Mouse (Mus musculus): ENCODE measurements around the gene Anks1.

The Anks1 gene

GRCm38 (mm10) chr17:27908888-27909621 lies at the start of gene Anks1:
Gene Anks1 (plus strand): TSS chr17:27909306.
- in situ Hi-C loops (cut with MboI, MseI) = loop anchor here (5.0 kb wide), 1 partner anchor 67 kb away; no protein-coding TSS in a partner anchor

DNA sequence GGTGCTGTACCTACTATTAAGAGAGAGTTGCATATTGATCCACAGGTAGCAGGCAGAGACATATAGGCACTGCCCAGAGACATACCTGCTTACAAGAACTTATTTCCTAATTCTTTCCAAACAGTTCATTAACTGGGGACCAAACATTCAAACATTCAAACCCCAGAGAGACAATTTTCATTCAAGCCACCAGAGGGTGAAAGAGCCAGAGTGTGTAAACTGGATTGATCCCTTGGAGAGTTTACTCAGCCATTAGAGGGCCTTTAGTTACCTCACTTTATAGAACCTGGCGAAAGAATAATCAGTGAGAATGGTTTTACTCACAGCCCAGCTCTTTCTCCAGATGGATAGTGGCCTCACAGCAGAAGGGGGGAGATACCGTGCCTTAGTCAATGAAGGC lies 43.6 kb upstream of the Anks1 start:
- in situ Hi-C loops (cut with MboI, MseI) = no loop called here

GRCm38 (mm10) chr17:27866737-27867136 lies 42.4 kb upstream of the Anks1 start:
- in situ Hi-C loops (cut with MboI, MseI) = no loop called here

DNA sequence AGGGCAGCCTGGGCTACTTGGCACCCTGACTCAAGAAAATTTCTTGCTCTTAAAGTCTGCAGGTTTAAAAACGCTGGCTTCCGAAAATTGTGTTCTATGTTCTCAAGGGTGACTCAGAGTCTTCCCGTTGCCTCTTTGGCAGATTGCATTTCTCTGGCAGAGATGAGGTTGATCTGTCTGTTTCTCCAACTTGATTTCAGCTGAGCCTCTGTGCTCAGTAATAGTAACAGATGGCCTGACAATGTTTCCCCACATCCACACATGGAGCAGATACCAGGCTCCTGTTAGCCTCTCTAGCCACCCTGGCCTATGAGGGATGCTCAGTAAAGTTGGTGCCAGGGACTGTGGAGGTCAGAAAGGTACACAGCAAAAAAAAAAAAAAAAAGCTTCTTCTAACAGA lies 37.3 kb upstream of the Anks1 start:
- in situ Hi-C loops (cut with MboI, MseI) = no loop called here

- in situ Hi-C loops (cut with MboI, MseI) = no loop called here
These were observed 35.5 kb upstream of the Anks1 start for GRCm38 (mm10) chr17:27873583-27873982.

DNA sequence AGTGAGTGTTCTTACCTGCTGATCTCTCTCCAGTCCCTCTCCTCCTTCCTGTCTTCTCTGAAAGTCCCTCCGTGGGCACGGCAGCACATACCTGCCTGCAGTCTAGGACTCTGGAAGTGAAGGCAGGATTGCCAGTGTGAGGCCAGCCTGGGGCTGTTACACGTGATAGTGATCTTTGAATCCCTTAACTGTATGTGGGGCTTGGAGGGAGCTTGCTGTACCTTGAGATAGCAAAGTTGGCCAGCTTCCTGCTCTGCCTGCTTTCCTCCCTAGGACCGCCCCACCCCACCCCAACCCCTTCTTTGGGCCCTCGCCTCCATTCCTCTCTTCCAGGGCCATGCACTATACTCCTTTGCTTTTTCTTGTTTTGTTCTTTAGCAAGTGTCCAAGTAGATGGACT lies 34.6 kb upstream of the Anks1 start:
- in situ Hi-C loops (cut with MboI, MseI) = no loop called here

DNA sequence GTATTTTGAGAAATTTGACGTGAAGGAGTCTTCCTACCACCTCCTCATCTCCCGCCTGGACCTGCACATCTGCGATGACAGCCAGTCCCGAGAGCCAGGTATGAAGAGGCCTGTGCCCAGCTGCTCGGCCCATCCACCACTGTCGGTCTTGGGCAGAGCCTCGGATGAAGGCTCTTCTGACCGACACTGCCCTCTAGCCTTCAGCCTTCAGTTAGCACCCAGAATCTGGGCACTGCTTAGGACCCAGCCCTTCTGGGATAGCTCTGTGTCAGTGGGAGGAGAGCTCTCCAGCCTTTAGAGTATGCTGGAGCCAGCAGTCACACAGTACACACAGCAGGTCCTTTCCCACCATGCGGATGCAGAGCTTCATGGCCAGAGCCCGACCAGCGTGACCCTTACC lies 27.6 kb upstream of the Anks1 start:
- in situ Hi-C loops (cut with MboI, MseI) = no loop called here

GRCm38 (mm10) chr17:27883129-27883528 lies 26.0 kb upstream of the Anks1 start:
- in situ Hi-C loops (cut with MboI, MseI) = no loop called here

- in situ Hi-C loops (cut with MboI, MseI) = no loop called here
These were observed 25.1 kb upstream of the Anks1 start for GRCm38 (mm10) chr17:27883994-27884393.

GRCm38 (mm10) chr17:27886499-27887210 lies 22.5 kb upstream of the Anks1 start:
- in situ Hi-C loops (cut with MboI, MseI) = no loop called here

GRCm38 (mm10) chr17:27907512-27908205 lies 1.4 kb upstream of the Anks1 start:
- in situ Hi-C loops (cut with MboI, MseI) = loop anchor here (5.0 kb wide), 1 partner anchor 65 kb away; no protein-coding TSS in a partner anchor

GRCm38 (mm10) chr17:27908206-27908887 lies 759 bp upstream of the Anks1 start:
- in situ Hi-C loops (cut with MboI, MseI) = loop anchor here (5.0 kb wide), 1 partner anchor 66 kb away; no protein-coding TSS in a partner anchor

DNA sequence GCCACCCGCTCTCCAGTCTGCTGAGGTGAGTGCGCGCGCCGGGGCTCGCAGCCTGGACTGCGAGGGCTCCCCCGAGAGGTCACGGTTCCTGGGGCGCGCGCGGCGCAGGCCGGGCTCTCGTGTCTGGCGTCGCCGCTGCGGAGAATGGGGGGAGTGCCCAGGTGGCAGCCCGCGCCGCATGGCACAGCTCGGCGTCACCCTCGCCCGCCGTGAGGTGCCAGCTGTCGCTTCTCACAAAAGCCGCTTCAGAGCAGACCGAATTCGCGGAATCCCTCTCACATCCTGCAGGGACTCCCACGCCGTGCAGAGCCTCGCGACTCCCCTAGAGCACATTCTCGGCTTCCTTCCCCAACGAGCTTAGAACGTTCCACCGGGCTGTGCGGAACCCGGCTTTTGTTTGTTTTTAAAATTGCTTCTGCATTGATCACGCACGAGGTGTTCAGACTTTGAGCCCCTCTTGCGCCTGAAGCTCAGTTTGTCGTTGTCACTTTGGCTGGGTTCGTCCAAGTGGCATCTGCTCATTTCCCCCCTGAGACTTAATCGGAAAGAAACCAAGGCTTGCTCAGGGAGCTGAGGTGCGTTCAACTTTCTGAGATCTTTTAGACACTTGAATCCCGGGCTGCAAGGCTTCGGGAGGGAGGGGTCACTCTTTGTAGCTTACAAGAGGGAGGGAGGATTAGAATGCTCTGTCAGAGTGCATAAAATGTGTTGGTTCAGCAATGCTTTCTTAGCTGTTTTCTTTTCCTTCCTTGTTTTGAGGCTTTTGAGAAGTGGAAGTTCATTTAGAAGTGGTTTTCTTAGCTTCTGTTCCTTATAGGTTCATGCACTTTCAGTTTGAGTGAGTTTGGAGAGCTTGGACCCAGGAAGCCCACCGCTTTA lies 755 bp downstream of the Anks1 start, which contains the start of gene Taf11:
Taf11 (minus strand) TSS at position 223 of the 879 bp plus-strand sequence.
- in situ Hi-C loops (cut with MboI, MseI) = loop anchor here (5.0 kb wide), 1 partner anchor 68 kb away; no protein-coding TSS in a partner anchor

DNA sequence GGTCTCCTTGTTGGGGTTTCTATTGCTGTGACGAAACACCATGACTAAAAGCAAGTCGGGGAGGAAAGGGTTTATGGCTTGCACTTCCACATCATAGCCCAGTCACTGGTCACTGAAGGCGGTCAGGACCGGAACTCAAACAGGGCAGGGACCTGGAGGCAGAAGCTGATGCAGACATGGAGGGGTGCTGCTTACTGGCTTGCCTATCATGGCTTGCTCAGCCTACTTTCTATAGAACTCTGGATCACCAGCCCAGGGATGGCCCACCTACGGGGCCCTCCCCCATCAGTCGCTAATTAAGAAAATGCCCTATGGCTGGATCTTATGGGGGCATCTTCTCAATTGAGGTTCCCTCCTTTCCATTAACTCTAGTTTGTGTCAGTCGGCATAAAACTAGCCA lies 2.3 kb downstream of the Anks1 start:
- in situ Hi-C loops (cut with MboI, MseI) = no loop called here

GRCm38 (mm10) chr17:27914742-27915141 lies 5.6 kb downstream of the Anks1 start:
- in situ Hi-C loops (cut with MboI, MseI) = no loop called here

DNA sequence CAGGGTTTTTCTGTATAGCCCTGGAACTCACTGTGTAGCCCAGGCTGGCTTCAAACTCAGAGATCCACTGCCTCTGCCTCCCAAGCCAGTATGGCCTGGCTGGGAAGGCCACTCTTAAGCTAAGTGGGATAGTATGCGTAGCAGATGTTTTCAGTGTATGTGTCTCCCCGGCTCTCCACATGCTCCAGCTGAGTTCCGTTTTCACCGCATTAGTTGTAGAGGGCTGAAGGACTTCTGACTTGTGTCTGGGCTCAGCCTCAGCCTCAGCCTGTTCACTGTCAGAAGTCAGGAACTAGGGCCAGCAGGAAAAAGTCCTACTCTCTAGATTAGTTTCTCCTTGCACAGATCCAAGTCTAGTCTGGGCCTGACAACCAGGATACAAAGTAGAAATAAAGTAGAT lies 7.3 kb downstream of the Anks1 start:
- in situ Hi-C loops (cut with MboI, MseI) = no loop called here

DNA sequence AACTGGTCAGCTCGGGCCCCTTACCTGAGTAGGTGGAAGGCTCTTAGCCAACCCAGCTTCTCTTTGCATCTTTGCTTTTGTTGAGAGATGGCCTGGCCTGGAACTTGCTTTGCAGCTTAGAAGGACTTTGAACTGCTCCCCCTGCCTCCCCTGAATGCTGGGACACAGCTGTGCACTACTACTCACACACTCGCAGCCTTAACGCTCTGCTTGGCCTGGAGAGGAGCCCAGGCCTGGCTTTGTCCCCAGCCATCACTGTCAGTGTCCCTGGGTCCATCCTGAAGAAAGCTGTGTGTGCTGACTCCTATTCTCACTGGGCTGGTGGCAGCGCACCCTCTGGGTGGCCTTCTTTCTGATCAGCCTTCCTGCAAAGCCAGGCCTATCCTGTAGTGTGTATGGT lies 11.6 kb downstream of the Anks1 start:
- in situ Hi-C loops (cut with MboI, MseI) = no loop called here

DNA sequence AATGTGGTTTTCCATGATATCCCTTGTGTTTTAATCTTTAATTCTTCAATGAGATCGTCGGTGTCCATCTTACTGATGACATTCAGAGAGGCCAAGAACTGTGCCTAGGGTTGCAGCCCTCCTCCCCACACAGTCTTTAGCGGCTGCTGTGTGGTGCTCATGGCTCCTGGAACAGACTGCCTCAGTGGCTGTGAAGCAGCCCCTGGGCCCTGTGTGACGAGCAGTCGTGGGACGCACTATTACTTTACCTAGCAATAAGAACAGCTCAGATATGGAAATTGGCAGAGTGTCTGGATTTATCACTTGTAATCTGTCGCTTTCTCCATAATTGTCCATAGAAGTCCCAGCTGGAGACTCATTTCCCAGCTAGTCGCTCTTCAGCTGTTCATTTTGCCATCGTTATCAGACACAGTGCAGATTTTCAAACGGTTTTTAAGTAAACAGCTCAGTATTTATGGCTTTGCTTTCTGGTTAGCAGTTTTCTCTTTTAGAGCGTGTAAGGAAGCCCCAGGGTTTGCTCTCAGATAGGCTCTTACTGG lies 13.1 kb downstream of the Anks1 start:
- in situ Hi-C loops (cut with MboI, MseI) = no loop called here

GRCm38 (mm10) chr17:27925054-27925453 lies 15.9 kb downstream of the Anks1 start:
- in situ Hi-C loops (cut with MboI, MseI) = no loop called here

- in situ Hi-C loops (cut with MboI, MseI) = no loop called here
These were observed 16.4 kb downstream of the Anks1 start for GRCm38 (mm10) chr17:27925504-27925903.
